Mouse (Mus musculus) brain, embryonic 14.5 days (tissue): Measurements from ENCODE around the gene Kalrn.

Source experiments
- CTCF ChIP-seq: fragments of 200-500 bp; IDR thresholded peaks from 2 replicates; pipeline ENCODE4 v1.5.1; 2012; ENCODE audit warnings: inconsistent platforms, mild to moderate bottlenecking, moderate library complexity, borderline replicate concordance; ENCODE audit not compliant: insufficient read depth, insufficient read length; ENCODE audit errors: extremely low read depth
- POLR2A ChIP-seq: fragments of 200-500 bp; IDR thresholded peaks from 2 replicates; pipeline ENCODE4 v1.6.1; 2012; ENCODE audit warnings: mild to moderate bottlenecking, inconsistent platforms, borderline replicate concordance; ENCODE audit not compliant: poor library complexity, insufficient read depth, insufficient read length, severe bottlenecking; ENCODE audit errors: extremely low read depth

DNA sequence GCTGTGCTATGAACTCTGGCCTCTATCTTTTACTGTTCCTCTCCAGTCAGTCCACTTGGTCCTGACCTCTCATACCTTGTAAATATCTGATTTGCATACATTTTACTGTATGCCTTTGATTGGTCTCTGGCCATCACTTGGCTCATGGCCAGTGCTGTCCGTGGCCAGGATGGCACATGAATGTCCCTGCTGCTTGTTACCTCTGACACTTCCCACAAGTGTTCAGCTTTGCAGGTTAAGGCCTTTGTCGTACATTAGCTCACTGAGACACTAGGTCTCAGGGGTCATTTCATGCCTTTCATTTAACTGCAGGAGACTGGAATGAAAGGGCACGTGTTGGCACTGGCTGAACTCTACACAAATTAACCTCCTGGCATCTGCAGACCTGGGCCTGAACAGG lies 248.6 kb downstream of the Kalrn start:
- TF ChIP-seq CTCF: no peak
- no peak for TF ChIP-seq POLR2A
